Mouse (Mus musculus) ES-E14 (cell line): ENCODE data around the gene Hint1. TPM values are rescaled to one million over a fixed set of nuclear protein-coding genes. Genes with fewer than 3 reads are reported as not detected.
"Not testable (repeated sequence)": the region's sequence is repeated elsewhere in the genome, so short reads cannot be mapped to it uniquely, and the experiment has no call there.

ENCODE experiments used
- DNase-seq: peaks from one replicate; pipeline ENCODE4 v3.0.0-alpha.2; 2013; ENCODE audit warnings: low read depth, low spot score
- H3K27ac ChIP-seq: 2 replicates; pipeline ENCODE4 v1.5.1; 2012; ENCODE audit warnings: low read depth, mild to moderate bottlenecking, low read length, moderate library complexity, mixed read lengths; ENCODE audit not compliant: poor library complexity, insufficient read depth, severe bottlenecking
- H3K36me3 ChIP-seq: 2 replicates; pipeline ENCODE4 v1.6.1; 2012; ENCODE audit warnings: mild to moderate bottlenecking, low read length, moderate library complexity, mixed read lengths; ENCODE audit not compliant: control insufficient read depth, poor library complexity, insufficient read depth, severe bottlenecking
- H3K4me1 ChIP-seq, 2 experiments: fragments of 150-350 bp in 1 of 2; sonication (generic) in 1 of 2; 2 replicates each; pipeline ENCODE4 v1.6.1; 2012; ENCODE audit warnings: low read length in 2 of 2, mild to moderate bottlenecking in 1 of 2, mixed read lengths in 1 of 2; ENCODE audit not compliant: control insufficient read depth in 2 of 2, insufficient read depth in 2 of 2, poor library complexity in 1 of 2
- H3K4me3 ChIP-seq, 2 experiments: fragments of 150-350 bp in 1 of 2; sonication (generic) in 1 of 2; 2 replicates each; pipeline ENCODE4 v1.5.1; 2012; ENCODE audit warnings: low read length in 2 of 2, low read depth in 1 of 2, mild to moderate bottlenecking in 1 of 2, mixed read lengths in 1 of 2; ENCODE audit not compliant: insufficient read depth in 1 of 2, poor library complexity in 1 of 2, severe bottlenecking in 1 of 2
- H3K9ac ChIP-seq: 2 replicates; pipeline ENCODE4 v1.6.1; 2012; ENCODE audit warnings: low read depth, mild to moderate bottlenecking, low read length, mixed read lengths; ENCODE audit not compliant: poor library complexity, insufficient read depth, severe bottlenecking
- H3K9me3 ChIP-seq: fragments of 150-350 bp; sonication (generic); 2 replicates; pipeline ENCODE4 v1.6.1; 2012; ENCODE audit warnings: low read depth, mild to moderate bottlenecking, low read length; ENCODE audit not compliant: control insufficient read depth, insufficient read depth
- CHD2 ChIP-seq: IDR thresholded peaks from 2 replicates; pipeline ENCODE4 v1.6.1; 2014; ENCODE audit warnings: mild to moderate bottlenecking, low read depth, low read length, inconsistent platforms
- HCFC1 ChIP-seq: IDR thresholded peaks from 2 replicates; pipeline ENCODE4 v1.6.1; 2012; ENCODE audit warnings: low read length, inconsistent platforms, borderline replicate concordance; ENCODE audit not compliant: insufficient read depth
- MAFK ChIP-seq: IDR thresholded peaks from 2 replicates; pipeline ENCODE4 v1.6.1; 2014; ENCODE audit warnings: mild to moderate bottlenecking, low read depth, low read length, inconsistent platforms; ENCODE audit not compliant: insufficient read depth
- ZC3H11A ChIP-seq: IDR thresholded peaks from 2 replicates; pipeline ENCODE4 v1.6.1; 2012; ENCODE audit warnings: low read depth, mild to moderate bottlenecking, inconsistent platforms, low read length, borderline replicate concordance
- ZNF384 ChIP-seq: IDR thresholded peaks from 2 replicates; pipeline ENCODE4 v1.6.1; 2012; ENCODE audit warnings: low read depth, low read length, inconsistent platforms
- in situ Hi-C, 2 experiments: fragments of 600-800 bp; cut with MboI; formaldehyde crosslinking; loops; one replicate each; pipeline ENCODE4 v1.15.1; 2025; ENCODE audit warnings: low sequenced_read_pairs in 2 of 2, inconsistent platforms in 1 of 2; ENCODE audit not compliant: unreplicated experiment in 2 of 2
- total RNA-seq: library from RNA; depleted of rRNA; stranded (reverse); fragments of 300-350 nt; gene quantifications from 2 replicates; pipeline ENCODE4 v1.2.3, GENCODE M21; 2012

Gene Hint1
- total RNA-seq, 1 experiment = 707 TPM

DNA sequence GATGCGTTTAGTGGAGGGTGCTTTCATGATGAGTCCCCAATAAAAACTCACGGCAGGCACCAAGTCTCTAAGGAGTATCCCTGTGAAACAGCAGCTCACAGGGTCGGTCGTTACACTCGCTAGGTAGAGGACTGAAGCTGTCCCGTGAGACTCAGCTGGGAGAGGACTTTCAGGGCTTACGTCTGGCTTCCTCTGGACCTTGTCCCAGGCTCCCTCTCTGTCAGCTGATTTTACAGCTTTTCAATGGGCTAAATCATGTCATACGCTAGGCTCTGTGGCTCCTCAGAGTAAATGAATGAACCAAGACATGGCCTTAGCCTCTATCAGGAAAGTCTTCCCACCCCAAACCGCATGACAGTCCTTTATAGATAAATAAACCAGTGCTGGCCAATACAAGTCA is 28.4 kb downstream of the Hint1 start:
- TF ChIP-seq CHD2 (no peak), HCFC1 (no peak), ZC3H11A (no peak), ZNF384 (no peak), MAFK (no peak)
- Histone ChIP-seq H3K9me3 (no peaks in the 10 kb centered on the region), H3K9ac (no peak overlapping the region), H3K4me3 (no peak overlapping the region), H3K27ac (no peak overlapping the region), H3K4me1 (no peaks in the 10 kb centered on the region), H3K36me3 (no peaks in the 10 kb centered on the region)
- in situ Hi-C loops = no loop called here
- no peak for DNase-seq

DNA sequence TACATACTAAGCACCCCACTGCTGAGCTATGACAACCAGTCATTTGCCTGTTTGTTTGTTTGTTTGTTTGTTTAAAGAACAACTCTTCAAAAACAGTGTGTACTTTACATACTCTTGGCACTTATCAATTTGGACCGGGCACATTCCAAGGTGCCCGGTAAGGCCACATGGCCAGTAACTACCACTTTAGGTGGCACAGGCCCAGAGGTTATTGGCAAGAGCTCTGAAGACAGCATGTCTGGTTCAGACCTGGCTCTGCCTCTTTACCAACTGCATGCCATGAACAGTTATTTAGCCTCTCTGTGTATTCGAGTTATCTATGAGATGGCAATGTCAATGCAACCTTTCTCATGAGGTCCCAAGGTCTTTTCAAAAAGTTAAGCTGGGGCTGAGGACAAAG is 30.5 kb downstream of the Hint1 start:
- in situ Hi-C loops, H3K9me3 ChIP-seq, H3K9ac ChIP-seq, H3K4me1 ChIP-seq, H3K4me3 ChIP-seq, DNase-seq, H3K36me3 ChIP-seq, H3K27ac ChIP-seq: not testable (repeated sequence)

DNA sequence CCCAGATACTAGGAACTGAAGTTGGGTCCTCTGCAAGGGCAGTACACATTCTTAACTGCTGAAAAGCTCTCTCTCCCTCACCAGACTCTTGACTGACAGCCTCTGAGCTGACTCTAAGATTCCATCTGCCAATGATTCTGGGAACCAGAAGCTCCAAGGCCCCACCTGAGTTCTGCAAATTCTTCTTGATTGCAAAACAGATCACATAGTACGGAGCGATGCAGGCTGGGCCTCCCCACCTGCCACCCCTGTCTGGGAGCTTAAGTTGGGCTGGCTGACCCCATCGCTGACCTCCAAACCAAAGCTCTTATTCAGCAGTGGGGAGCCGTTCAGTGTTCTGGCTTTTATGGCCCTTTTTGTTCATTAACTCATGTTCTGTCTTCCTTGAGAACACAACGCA is 31.3 kb downstream of the Hint1 start:
- Histone ChIP-seq H3K36me3 (no peaks in the 10 kb centered on the region), H3K9me3 (no peaks in the 10 kb centered on the region), H3K4me3 (no peak overlapping the region), H3K27ac (no peak overlapping the region), H3K4me1 (no peaks in the 10 kb centered on the region), H3K9ac (no peak overlapping the region)
- TF ChIP-seq MAFK (no peak), HCFC1 (no peak), ZC3H11A (no peak), ZNF384 (no peak), CHD2 (no peak)
- in situ Hi-C loops = no loop called here
- no peak for DNase-seq

DNA sequence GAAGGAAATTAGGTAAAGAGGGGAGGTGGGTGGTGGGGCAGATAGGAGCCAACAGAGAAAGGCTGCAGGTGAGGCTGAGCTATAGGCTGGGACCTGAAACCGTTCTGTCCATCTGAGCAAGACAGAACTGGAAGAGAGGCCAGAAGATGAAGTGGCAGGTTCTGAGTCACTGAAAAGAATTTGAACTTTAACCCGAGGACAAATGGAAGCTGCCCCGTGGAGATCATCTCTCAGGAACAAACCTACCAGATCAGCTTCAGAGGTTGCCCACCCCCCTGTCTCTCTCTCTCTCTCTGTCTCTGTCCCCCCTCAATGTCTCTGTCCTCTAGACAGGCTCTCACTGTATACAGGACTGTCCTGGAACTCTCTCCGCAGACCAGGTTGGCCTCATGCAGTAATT is 33.5 kb downstream of the Hint1 start:
- no peak overlapping the region for H3K4me3 ChIP-seq
- in situ Hi-C loops = no loop called here
- H3K4me1 ChIP-seq = peaks cover 0 to 2% of the 10 kb centered on the region in 2 experiments; a peak in 1 of 4 replicates
- no peak overlapping the region for H3K9ac ChIP-seq
- DNase-seq = no peak
- TF ChIP-seq ZC3H11A (no peak), MAFK (no peak), ZNF384 (no peak), CHD2 (no peak), HCFC1 (no peak)
- H3K27ac ChIP-seq = no peak overlapping the region
- no peaks in the 10 kb centered on the region for H3K36me3 ChIP-seq
- no peaks in the 10 kb centered on the region for H3K9me3 ChIP-seq

DNA sequence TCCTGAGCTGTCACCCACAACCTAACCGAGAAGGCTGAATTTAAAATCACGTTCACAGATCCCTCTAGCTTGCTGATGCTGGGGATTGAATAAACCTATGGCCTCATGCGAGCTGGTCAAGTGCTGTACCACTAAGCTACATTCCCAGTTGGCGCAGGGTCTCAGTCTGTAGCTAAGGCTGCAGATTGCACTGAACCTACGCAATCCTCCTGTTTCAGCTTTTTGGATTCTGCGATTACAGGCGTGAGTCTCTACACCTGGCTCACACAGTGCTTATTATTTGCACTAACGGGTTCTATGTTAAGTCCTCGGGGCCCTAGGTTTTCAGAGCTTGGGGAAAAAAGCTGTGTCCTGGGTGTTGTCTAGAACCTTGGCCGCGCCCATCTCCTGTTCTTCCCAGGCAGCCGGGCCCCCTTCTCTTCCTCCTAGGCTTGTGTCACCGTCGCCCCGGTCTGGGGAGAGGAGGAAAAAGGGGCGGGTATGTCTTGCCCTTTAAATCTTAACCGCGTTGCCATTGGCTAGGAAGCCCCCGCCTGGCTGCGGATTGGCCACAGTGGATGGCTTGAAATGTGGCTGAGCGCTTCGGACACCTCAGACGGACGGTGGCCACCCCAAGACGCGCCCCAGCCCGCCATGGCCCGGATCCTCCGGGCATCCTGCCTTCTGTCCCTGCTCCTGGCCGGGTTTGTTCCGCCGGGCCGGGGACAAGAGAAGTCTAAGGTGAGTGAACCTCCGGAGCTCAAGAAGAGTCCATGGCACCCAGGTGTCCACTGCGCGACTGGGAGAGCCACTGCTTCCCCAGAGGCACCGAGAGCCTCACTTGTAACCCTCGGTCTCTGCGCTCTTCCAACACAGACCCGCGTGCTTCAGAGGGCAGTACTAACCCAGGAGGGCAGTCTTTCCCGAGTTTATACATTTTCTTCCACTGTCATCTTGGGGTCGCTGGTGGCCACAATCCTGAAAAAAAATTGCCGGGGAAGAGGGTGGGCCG is 36.4 kb downstream of the Hint1 start, which contains the start of gene Gpx3:
Gpx3 (plus strand) TSS at position 121 of the 991 bp plus-strand sequence.
- Histone ChIP-seq H3K4me1 (peaks cover 0 to 2% of the 10 kb centered on the region in 2 experiments; a peak in 1 of 4 replicates), H3K27ac (no peak within 1 kb of the TSS), H3K9me3 (no peaks in the 10 kb centered on the region), H3K4me3 (peak within 1 kb of the TSS; percentile 66 to 80), H3K36me3 (no peaks in the 10 kb centered on the region), H3K9ac (peak within 1 kb of the TSS; percentile 50)
- in situ Hi-C loops = no loop called here
- TF ChIP-seq ZC3H11A (no peak), HCFC1 (no peak), MAFK (no peak), ZNF384 (no peak), CHD2 (no peak)
- peak; percentile 61 for DNase-seq
